8 mouse cellular contexts compared by ENCODE assay signal in genomic region chr11:3648964-3649841, GRCm38 (mm10). TPM values are rescaled to one million over a fixed set of nuclear protein-coding genes. Genes with fewer than 3 reads are reported as not detected.
DNase-seq lines count a peak whose midpoint lies in the region; ATAC-seq and TF ChIP-seq lines count a peak whose summit lies in the region.

TSS of gene Morc2a (plus strand) at chr11:3649191.

- H3K9ac ChIP-seq in forebrain, embryonic 12.5 days: peak within 1 kb of the TSS; percentile 93
- peak within 1 kb of the TSS; percentile 99 for H3K9ac ChIP-seq in heart, postnatal 0 days (replicated peaks; ENCODE audit: low read depth, low read length)
- peak within 1 kb of the TSS; percentile 96 for H3K9ac ChIP-seq in liver, embryonic 16.5 days (ENCODE audit: low read depth, low read length)
- H3K9ac ChIP-seq in neural tube, embryonic 13.5 days: peak within 1 kb of the TSS; percentile 97

- no peaks in the 10 kb centered on the region for H3K27me3 ChIP-seq in E14TG2a.4 (ENCODE audit: insufficient read depth, low read length)
- H3K27me3 ChIP-seq in forebrain, embryonic 12.5 days: no peaks in the 10 kb centered on the region
- no peaks in the 10 kb centered on the region for H3K27me3 ChIP-seq in heart, postnatal 0 days (ENCODE audit: control insufficient read depth, insufficient read depth, low read length)
- no peaks in the 10 kb centered on the region for H3K27me3 ChIP-seq in liver, embryonic 16.5 days (ENCODE audit: control insufficient read depth, insufficient read depth, low read depth, low read length)
- no peaks in the 10 kb centered on the region for H3K27me3 ChIP-seq in neural tube, embryonic 13.5 days
- no peaks in the 10 kb centered on the region for H3K27me3 ChIP-seq in testis, adult 2 months (ENCODE audit: control insufficient read depth, insufficient read depth, low read length)

- ATAC-seq in forebrain, embryonic 12.5 days (ENCODE audit: low FRiP score): peak; percentile 98
- ATAC-seq in heart, postnatal 0 days (ENCODE audit: insufficient read depth, low read depth): peak; percentile 98
- peak; percentile 96 for ATAC-seq in liver, embryonic 16.5 days (ENCODE audit: low read depth)
- peak; percentile 97 for ATAC-seq in neural tube, embryonic 13.5 days (ENCODE audit: low read depth)

- H3K9me3 ChIP-seq in E14TG2a.4 (ENCODE audit: low read length): no peaks in the 10 kb centered on the region
- peaks cover 22% of the 10 kb centered on the region for H3K9me3 ChIP-seq in forebrain, embryonic 12.5 days
- peaks cover 6% of the 10 kb centered on the region; the same call in 1 of the 2 replicates for H3K9me3 ChIP-seq in heart, postnatal 0 days (replicated peaks; ENCODE audit: control insufficient read depth, low read length)
- H3K9me3 ChIP-seq in liver, embryonic 16.5 days (replicated peaks; ENCODE audit: control insufficient read depth, low read length): no peaks in the 10 kb centered on the region; the same call in 1 of the 2 replicates
- H3K9me3 ChIP-seq in neural tube, embryonic 13.5 days: peaks cover 18% of the 10 kb centered on the region

- H3K36me3 ChIP-seq in E14TG2a.4 (ENCODE audit: insufficient read depth, low read length): peaks cover 58% of the 10 kb centered on the region
- peaks cover 47% of the 10 kb centered on the region for H3K36me3 ChIP-seq in forebrain, embryonic 12.5 days (replicated peaks)
- peaks cover 20% of the 10 kb centered on the region for H3K36me3 ChIP-seq in heart, postnatal 0 days (replicated peaks; ENCODE audit: control insufficient read depth, insufficient read depth, low read length)
- peaks cover 21% of the 10 kb centered on the region for H3K36me3 ChIP-seq in liver, embryonic 16.5 days (ENCODE audit: control insufficient read depth, insufficient read depth)
- peaks cover 36% of the 10 kb centered on the region for H3K36me3 ChIP-seq in neural tube, embryonic 13.5 days
- H3K36me3 ChIP-seq in testis, adult 2 months (ENCODE audit: control insufficient read depth, insufficient read depth, low read length): no peaks in the 10 kb centered on the region

- TF ChIP-seq EP300 in heart, postnatal 0 days (IDR thresholded peaks at IDR 0.05; ENCODE audit: low read depth): 0 out of 2 replicates have a peak, but pooled peaks have one; percentile 3

- H3K4me2 ChIP-seq in forebrain, embryonic 12.5 days: peak within 1 kb of the TSS; percentile 66
- peak within 1 kb of the TSS; percentile 81 for H3K4me2 ChIP-seq in heart, postnatal 0 days (ENCODE audit: low read depth, low read length)
- H3K4me2 ChIP-seq in liver, embryonic 16.5 days (ENCODE audit: low read depth, low read length): peak within 1 kb of the TSS; percentile 99
- peak within 1 kb of the TSS; percentile 78 for H3K4me2 ChIP-seq in neural tube, embryonic 13.5 days

- 1% methylated on average over 81 of the region's 81 CpGs for WGBS in forebrain, embryonic 12.5 days
- WGBS in heart, postnatal 0 days: under 1% methylated on average over 79 of the region's 81 CpGs
- under 1% methylated on average over 78 of the region's 81 CpGs for WGBS in liver, embryonic 16.5 days (ENCODE audit: insufficient replicate concordance)
- 2% methylated on average over 81 of the region's 81 CpGs for WGBS in neural tube, embryonic 13.5 days

- peak; percentile 97 for DNase-seq in c-Kit-positive CD71-positive TER-119-positive erythroid progenitor cells, embryonic 14.5 days (ENCODE audit: low spot score)
- peak; percentile 98 for DNase-seq in heart, postnatal 0 days (ENCODE audit: low spot score)
- DNase-seq in kidney, postnatal 4 days: peak; percentile 97 to 99

- peak within 1 kb of the TSS; percentile 94 for H3K4me3 ChIP-seq in E14TG2a.4 (replicated peaks; ENCODE audit: low read length)
- H3K4me3 ChIP-seq in forebrain, embryonic 12.5 days (replicated peaks): peak within 1 kb of the TSS; percentile 87
- peak within 1 kb of the TSS; percentile 97 for H3K4me3 ChIP-seq in heart, postnatal 0 days (ENCODE audit: low read depth, low read length)
- H3K4me3 ChIP-seq in liver, embryonic 16.5 days (ENCODE audit: low read depth, low read length): peak within 1 kb of the TSS; percentile 94
- H3K4me3 ChIP-seq in neural tube, embryonic 13.5 days: peak within 1 kb of the TSS; percentile 96
- peak within 1 kb of the TSS; percentile 85 for H3K4me3 ChIP-seq in testis, adult 2 months (ENCODE audit: control insufficient read depth, low read depth, low read length)

- peak; percentile 92 for TF ChIP-seq POLR2A in testis, adult 2 months (IDR thresholded peaks at IDR 0.05; ENCODE audit: control insufficient read depth, low read depth, low read length)

- TF ChIP-seq CTCF in E14TG2a.4 (conservative IDR thresholded peaks at IDR 0.05; ENCODE audit: low read length): no peak
- TF ChIP-seq CTCF in heart, postnatal 0 days (IDR thresholded peaks at IDR 0.05; ENCODE audit: low read depth): peak; percentile 34; the same call in 1 of the 2 replicates
- TF ChIP-seq CTCF in testis, adult 2 months (IDR thresholded peaks at IDR 0.05; ENCODE audit: control insufficient read depth, insufficient read depth, insufficient replicate concordance, low read depth, low read length): no peak

- H3K4me1 ChIP-seq in E14TG2a.4 (replicated peaks; ENCODE audit: low read depth, low read length): peaks cover 55% of the 10 kb centered on the region
- H3K4me1 ChIP-seq in forebrain, embryonic 12.5 days: peaks cover 17% of the 10 kb centered on the region
- peaks cover 36% of the 10 kb centered on the region for H3K4me1 ChIP-seq in heart, postnatal 0 days (ENCODE audit: control insufficient read depth, insufficient read depth)
- H3K4me1 ChIP-seq in liver, embryonic 16.5 days (ENCODE audit: control insufficient read depth, low read depth, low read length): peaks cover 13% of the 10 kb centered on the region
- H3K4me1 ChIP-seq in neural tube, embryonic 13.5 days (replicated peaks): peaks cover 31% of the 10 kb centered on the region
- no peaks in the 10 kb centered on the region; the same call in 1 of the 2 replicates for H3K4me1 ChIP-seq in testis, adult 2 months (ENCODE audit: control insufficient read depth, insufficient read depth, low read length)

- H3K27ac ChIP-seq in forebrain, embryonic 12.5 days: peak within 1 kb of the TSS; percentile 93
- peak within 1 kb of the TSS; percentile 97 for H3K27ac ChIP-seq in heart, postnatal 0 days (ENCODE audit: low read depth)
- H3K27ac ChIP-seq in liver, embryonic 16.5 days (ENCODE audit: low read length): peak within 1 kb of the TSS; percentile 95
- H3K27ac ChIP-seq in neural tube, embryonic 13.5 days (replicated peaks): peak within 1 kb of the TSS; percentile 96
- H3K27ac ChIP-seq in testis, adult 2 months (ENCODE audit: control insufficient read depth, insufficient read depth, low read depth, low read length): peak within 1 kb of the TSS; percentile 93

RNA-seq across cellular contexts. Expression of gene Morc2a, which starts in this region (rescaled TPM):
- polyA plus RNA-seq in forebrain, embryonic 12.5 days (2016; fragmentation: Nextera tagmentation; extraction: Ambion mirVana): 57.1 and 62.4 TPM in 2 replicates
- total RNA-seq in heart, postnatal 0 days (2014; rRNA removed; ENCODE audit: low replicate concordance): 12.8 and 21.3 TPM in 2 replicates
- 7.9 and 9.5 TPM in 2 replicates for polyA plus RNA-seq in heart, postnatal 0 days (2015; fragmentation: Nextera tagmentation; extraction: Ambion mirVana)
- 5.8 and 6.0 TPM in 2 replicates for polyA plus RNA-seq in liver, embryonic 16.5 days (2015; fragmentation: Nextera tagmentation; extraction: Ambion mirVana)
- 34.8 and 39.8 TPM in 2 replicates for polyA plus RNA-seq in neural tube, embryonic 13.5 days (2015; fragmentation: Nextera tagmentation; extraction: Ambion mirVana)
- 15.5 and 16.0 TPM in 2 replicates for polyA plus RNA-seq in testis, adult 2 months (2012; rRNA removed)

Comparison
In these comparisons a context has a peak if more than half of its experiments do, and no peak if none do; other contexts are left out.
1. Peak in every context shown above with its lines: DNase-seq, ATAC-seq, H3K4me3 ChIP-seq and H3K27ac ChIP-seq.